Mouse (Mus musculus): ENCODE results near the gene Srgap3. TPM values are rescaled to one million over a fixed set of nuclear protein-coding genes. Genes with fewer than 3 reads are reported as not detected.
A peak's percentile ranks its signal among the peaks of the same experiment; 100 is the strongest.
"Not testable (repeated sequence)": the region's sequence is repeated elsewhere in the genome, so short reads cannot be mapped to it uniquely, and the experiment has no call there.

Gene Srgap3
- polyA plus RNA-seq, 1 experiment from 2014 or later: 0.50 TPM

- WGBS: 4% methylated on average over 17 of the region's 17 CpGs
- Histone ChIP-seq H3K27me3 (replicated peaks; ENCODE audit: control insufficient read depth, insufficient read depth, low read length) (no peaks in the 10 kb centered on the region), H3K27ac (ENCODE audit: low read depth, low read length) (no peak overlapping the region), H3K4me1 (replicated peaks; ENCODE audit: control insufficient read depth, insufficient read depth, low read length) (no peaks in the 10 kb centered on the region), H3K9me3 (ENCODE audit: control insufficient read depth) (no peaks in the 10 kb centered on the region), H3K36me3 (ENCODE audit: control insufficient read depth, insufficient read depth) (no peaks in the 10 kb centered on the region), H3K9ac (ENCODE audit: low read depth, low read length) (no peak overlapping the region), H3K4me3 (ENCODE audit: low read depth, low read length) (0 out of 2 replicates have a peak overlapping the region, but pooled peaks have one; percentile 23), H3K4me2 (replicated peaks; ENCODE audit: low read depth) (peak overlapping the region; percentile 55)
- peak; percentile 83 for ATAC-seq
- no peak for TF ChIP-seq CTCF (IDR thresholded peaks at IDR 0.05; ENCODE audit: low read depth)
Observed at GRCm38 (mm10) chr6:112728760-112729422, 218.2 kb downstream of the Srgap3 start.

GRCm38 (mm10) chr6:112725468-112725867, 221.6 kb downstream of the Srgap3 start:
- no peaks in the 10 kb centered on the region for H3K27me3 ChIP-seq (replicated peaks; ENCODE audit: control insufficient read depth, insufficient read depth, low read length)
- H3K4me1 ChIP-seq (replicated peaks; ENCODE audit: control insufficient read depth, insufficient read depth, low read length): no peaks in the 10 kb centered on the region
- H3K27ac ChIP-seq (ENCODE audit: low read depth, low read length): no peak overlapping the region
- H3K9ac ChIP-seq (ENCODE audit: low read depth, low read length): no peak overlapping the region
- H3K36me3 ChIP-seq (ENCODE audit: control insufficient read depth, insufficient read depth): no peaks in the 10 kb centered on the region
- H3K9me3 ChIP-seq (ENCODE audit: control insufficient read depth): no peaks in the 10 kb centered on the region
- TF ChIP-seq CTCF (IDR thresholded peaks at IDR 0.05; ENCODE audit: low read depth): no peak
- no peak overlapping the region for H3K4me2 ChIP-seq (replicated peaks; ENCODE audit: low read depth)
- no peak overlapping the region for H3K4me3 ChIP-seq (ENCODE audit: low read depth, low read length)
- WGBS: 84% methylated on average over 4 of the region's 4 CpGs
- ATAC-seq: no peak

- no peaks in the 10 kb centered on the region for H3K4me1 ChIP-seq (replicated peaks; ENCODE audit: control insufficient read depth, insufficient read depth, low read length)
- no peak for TF ChIP-seq CTCF (IDR thresholded peaks at IDR 0.05; ENCODE audit: low read depth)
- H3K4me2 ChIP-seq (replicated peaks; ENCODE audit: low read depth): no peak overlapping the region
- no peak for ATAC-seq
- H3K9ac ChIP-seq (ENCODE audit: low read depth, low read length): no peak overlapping the region
- no peak overlapping the region for H3K4me3 ChIP-seq (ENCODE audit: low read depth, low read length)
- no peaks in the 10 kb centered on the region for H3K36me3 ChIP-seq (ENCODE audit: control insufficient read depth, insufficient read depth)
- WGBS: 86% methylated on average over 5 of the region's 5 CpGs
- H3K27ac ChIP-seq (ENCODE audit: low read depth, low read length): no peak overlapping the region
- no peaks in the 10 kb centered on the region for H3K27me3 ChIP-seq (replicated peaks; ENCODE audit: control insufficient read depth, insufficient read depth, low read length)
- no peaks in the 10 kb centered on the region for H3K9me3 ChIP-seq (ENCODE audit: control insufficient read depth)
Observed at GRCm38 (mm10) chr6:112720409-112721080, 226.5 kb downstream of the Srgap3 start.

GRCm38 (mm10) chr6:112719983-112720382, 227.1 kb downstream of the Srgap3 start:
- Histone ChIP-seq H3K27me3 (replicated peaks; ENCODE audit: control insufficient read depth, insufficient read depth, low read length) (no peaks in the 10 kb centered on the region), H3K4me3 (ENCODE audit: low read depth, low read length) (no peak overlapping the region), H3K4me1 (replicated peaks; ENCODE audit: control insufficient read depth, insufficient read depth, low read length) (no peaks in the 10 kb centered on the region), H3K9ac (ENCODE audit: low read depth, low read length) (no peak overlapping the region), H3K27ac (ENCODE audit: low read depth, low read length) (no peak overlapping the region), H3K36me3 (ENCODE audit: control insufficient read depth, insufficient read depth) (no peaks in the 10 kb centered on the region), H3K4me2 (replicated peaks; ENCODE audit: low read depth) (no peak overlapping the region), H3K9me3 (ENCODE audit: control insufficient read depth) (no peaks in the 10 kb centered on the region)
- no peak for TF ChIP-seq CTCF (IDR thresholded peaks at IDR 0.05; ENCODE audit: low read depth)
- no peak for ATAC-seq
- WGBS: 98% methylated on average over 1 of the region's 1 CpGs

- no peak for ATAC-seq
- no peak overlapping the region for H3K9ac ChIP-seq (ENCODE audit: low read depth, low read length)
- H3K4me2 ChIP-seq (replicated peaks; ENCODE audit: low read depth): no peak overlapping the region
- no peaks in the 10 kb centered on the region for H3K27me3 ChIP-seq (replicated peaks; ENCODE audit: control insufficient read depth, insufficient read depth, low read length)
- no peak overlapping the region for H3K4me3 ChIP-seq (ENCODE audit: low read depth, low read length)
- H3K36me3 ChIP-seq (ENCODE audit: control insufficient read depth, insufficient read depth): no peaks in the 10 kb centered on the region
- H3K4me1 ChIP-seq (replicated peaks; ENCODE audit: control insufficient read depth, insufficient read depth, low read length): no peaks in the 10 kb centered on the region
- TF ChIP-seq CTCF (IDR thresholded peaks at IDR 0.05; ENCODE audit: low read depth): peak; percentile 78
- no peaks in the 10 kb centered on the region for H3K9me3 ChIP-seq (ENCODE audit: control insufficient read depth)
- no peak overlapping the region for H3K27ac ChIP-seq (ENCODE audit: low read depth, low read length)
- 49% methylated on average over 5 of the region's 5 CpGs for WGBS
Observed at GRCm38 (mm10) chr6:112717168-112717567, 229.9 kb downstream of the Srgap3 start.

GRCm38 (mm10) chr6:112713951-112714350, 233.1 kb downstream of the Srgap3 start:
- H3K9ac ChIP-seq (ENCODE audit: low read depth, low read length): no peak overlapping the region
- no peaks in the 10 kb centered on the region for H3K9me3 ChIP-seq (ENCODE audit: control insufficient read depth)
- no peaks in the 10 kb centered on the region for H3K4me1 ChIP-seq (replicated peaks; ENCODE audit: control insufficient read depth, insufficient read depth, low read length)
- WGBS: 81% methylated on average over 3 of the region's 3 CpGs
- no peak for ATAC-seq
- H3K4me2 ChIP-seq (replicated peaks; ENCODE audit: low read depth): no peak overlapping the region
- no peaks in the 10 kb centered on the region for H3K27me3 ChIP-seq (replicated peaks; ENCODE audit: control insufficient read depth, insufficient read depth, low read length)
- no peak overlapping the region for H3K4me3 ChIP-seq (ENCODE audit: low read depth, low read length)
- no peaks in the 10 kb centered on the region for H3K36me3 ChIP-seq (ENCODE audit: control insufficient read depth, insufficient read depth)
- no peak overlapping the region for H3K27ac ChIP-seq (ENCODE audit: low read depth, low read length)
- no peak for TF ChIP-seq CTCF (IDR thresholded peaks at IDR 0.05; ENCODE audit: low read depth)

- not testable (repeated sequence) for H3K4me1 ChIP-seq (replicated peaks; ENCODE audit: control insufficient read depth, insufficient read depth, low read length); H3K27ac ChIP-seq (ENCODE audit: low read depth, low read length); H3K4me2 ChIP-seq (replicated peaks; ENCODE audit: low read depth); H3K4me3 ChIP-seq (ENCODE audit: low read depth, low read length); H3K9me3 ChIP-seq (ENCODE audit: control insufficient read depth); H3K36me3 ChIP-seq (ENCODE audit: control insufficient read depth, insufficient read depth); H3K27me3 ChIP-seq (replicated peaks; ENCODE audit: control insufficient read depth, insufficient read depth, low read length); H3K9ac ChIP-seq (ENCODE audit: low read depth, low read length)
- 64% methylated on average over 4 of the region's 4 CpGs for WGBS
- ATAC-seq: peak; percentile 61; the same call in 1 of the 2 replicates
Observed at GRCm38 (mm10) chr6:112702296-112702695, 244.8 kb downstream of the Srgap3 start.

All from intestine, postnatal 0 days (tissue).